Mouse (Mus musculus): Measurements from ENCODE around the gene Mrps7.

DNA sequence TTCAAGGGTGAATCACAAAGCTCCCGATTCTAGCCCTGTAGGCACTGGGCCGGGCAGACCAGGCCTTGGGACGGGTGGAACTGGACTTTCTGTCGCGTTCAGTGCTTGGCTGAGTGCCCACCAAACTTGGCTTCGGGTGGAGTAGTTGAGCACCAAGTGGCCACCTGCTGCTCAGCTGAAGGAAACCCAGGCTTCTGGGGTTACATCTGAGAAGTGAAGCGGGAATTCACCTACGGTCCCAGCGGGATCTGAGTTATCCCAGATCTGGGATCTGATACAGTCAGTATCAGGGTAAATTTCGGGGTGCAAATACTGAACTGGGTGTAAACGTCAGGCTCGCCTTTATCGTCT, 8.3 kb downstream of the Mrps7 start:
- no peak; a peak in 1 of 6 replicates for TF ChIP-seq CTCF (IDR thresholded peaks at IDR 0.05 in 2 of 3, conservative IDR thresholded peaks at IDR 0.05 in 1 of 3; ENCODE audit: control insufficient read depth in 1 of 3, insufficient read depth in 1 of 3, low read depth in 2 of 3, low read length in 3 of 3, poor library complexity in 1 of 3, severe bottlenecking in 1 of 3)
- no peak for TF ChIP-seq USF1 (IDR thresholded peaks at IDR 0.05; ENCODE audit: low read depth, low read length)
- no peak for TF ChIP-seq POLR2A (IDR thresholded peaks at IDR 0.05; ENCODE audit: control insufficient read depth in 1 of 2, insufficient read depth in 1 of 2, low read depth in 1 of 2, low read length in 2 of 2, poor library complexity in 1 of 2)
- TF ChIP-seq MAFK (IDR thresholded peaks at IDR 0.05; ENCODE audit: borderline replicate concordance, low read depth, low read length) = no peak
- TF ChIP-seq TAL1 (IDR thresholded peaks at IDR 0.05; ENCODE audit: low read length) = no peak
- no peak for TF ChIP-seq EP300 (IDR thresholded peaks at IDR 0.05; ENCODE audit: low read depth in 1 of 2, low read length in 2 of 2)
- TF ChIP-seq HCFC1 (IDR thresholded peaks at IDR 0.05; ENCODE audit: low read depth, low read length) = no peak
- TF ChIP-seq JUND (IDR thresholded peaks at IDR 0.05; ENCODE audit: low read depth, low read length) = no peak; the same call in 1 of the 2 replicates
- TF ChIP-seq ZNF384 (IDR thresholded peaks at IDR 0.05; ENCODE audit: low read depth, low read length) = no peak

Data from MEL (cell line).